Mouse (Mus musculus) kidney, postnatal 0 days (tissue): ENCODE results near the gene Klc4. TPM values are rescaled to one million over a fixed set of nuclear protein-coding genes. Genes with fewer than 3 reads are reported as not detected.
A peak's percentile ranks its signal among the peaks of the same experiment; 100 is the strongest.

Experiments
- ATAC-seq: fragments of 200-750 bp; cut with Nextera tagmentation; replicated peaks from 2 replicates; pipeline ENCODE4 v1.8.0; 2017; ENCODE audit warnings: low read depth, moderate number of reproducible peaks, moderate TSS enrichment, moderate library complexity; ENCODE audit not compliant: low FRiP score
- DNase-seq: peaks from one replicate; pipeline ENCODE4 v3.0.0-alpha.2; 2016; ENCODE audit warnings: low spot score
- H3K27ac ChIP-seq: fragments of 300-500 bp; sonication (generic); 2 replicates; pipeline ENCODE4 v1.5.1; 2014; ENCODE audit warnings: mild to moderate bottlenecking
- H3K27me3 ChIP-seq: fragments of 300-500 bp; sonication (generic); 2 replicates; pipeline ENCODE4 v1.6.1; 2014; ENCODE audit warnings: low read length, mixed read lengths; ENCODE audit not compliant: insufficient read depth
- H3K36me3 ChIP-seq: fragments of 300-500 bp; sonication (generic); 2 replicates; pipeline ENCODE4 v1.6.1; 2014; ENCODE audit warnings: low read length, mixed read lengths; ENCODE audit not compliant: insufficient read depth
- H3K4me1 ChIP-seq: fragments of 300-500 bp; sonication (generic); replicated peaks from 2 replicates; pipeline ENCODE4 v1.6.1; 2014; ENCODE audit warnings: antibody characterized with exemption, low read length, mixed read lengths; ENCODE audit not compliant: insufficient read depth
- H3K4me2 ChIP-seq: fragments of 300-500 bp; sonication (generic); 2 replicates; pipeline ENCODE4 v1.6.1; 2014; ENCODE audit warnings: mild to moderate bottlenecking, low read length, moderate library complexity, mixed read lengths
- H3K4me3 ChIP-seq: fragments of 300-500 bp; sonication (generic); replicated peaks from 2 replicates; pipeline ENCODE4 v1.5.1; 2014; ENCODE audit warnings: low read depth, low read length
- H3K9ac ChIP-seq: fragments of 300-500 bp; sonication (generic); 2 replicates; pipeline ENCODE4 v1.6.1; 2014; ENCODE audit warnings: low read depth, low read length
- H3K9me3 ChIP-seq: fragments of 300-500 bp; sonication (generic); replicated peaks from 2 replicates; pipeline ENCODE4 v1.6.1; 2016; ENCODE audit warnings: low read length, inconsistent platforms, mixed read lengths
- CTCF ChIP-seq: IDR thresholded peaks from 2 replicates; pipeline ENCODE4 v1.5.1; 2016; ENCODE audit warnings: antibody characterized with exemption, low read depth, mild to moderate bottlenecking, moderate library complexity
- WGBS: fragments of 180-500 bp; shearing (Covaris S2); extraction: QIAGEN DNeasy Blood & Tissue Kit; methylation state at CpG from one replicate; pipeline ENCODE4 v1.1.7; 2014; 5-methylcytosine and 5-hydroxymethylcytosine counted together
- polyA plus RNA-seq: library from polyadenylated mRNA; unstranded; fragments of >200 nt; fragmentation: Nextera tagmentation; extraction: Ambion mirVana; gene quantifications from 2 replicates; pipeline ENCODE4 v1.2.1, GENCODE M21; 2015

Klc4 gene
- polyA plus RNA-seq, 1 experiment from 2014 or later = 47.6 TPM

DNA sequence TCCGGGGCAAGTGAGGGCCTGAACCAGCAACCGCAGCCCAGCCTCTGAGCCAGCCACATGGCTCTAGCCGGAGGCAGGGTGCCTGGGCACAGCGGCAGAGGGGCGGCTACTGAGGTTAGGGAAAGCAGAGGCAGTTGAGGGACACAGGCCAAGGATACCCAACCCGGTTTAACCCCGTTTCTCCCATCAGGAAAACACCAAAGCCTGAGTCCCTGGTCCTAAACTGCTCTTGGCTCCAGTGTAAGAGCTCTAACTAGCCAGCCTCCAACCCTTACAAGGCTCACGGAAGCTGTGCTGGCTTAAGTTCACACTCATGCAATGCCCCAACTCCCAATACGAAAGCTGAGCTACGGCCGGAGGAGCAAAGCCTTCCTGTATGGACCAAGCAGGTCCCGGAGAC lies 21.2 kb downstream of the Klc4 start:
- H3K4me3 ChIP-seq = no peak overlapping the region; the same call in 1 of the 2 replicates
- DNase-seq (no peak), ATAC-seq (no peak)
- peaks cover 50% of the 10 kb centered on the region for H3K4me1 ChIP-seq
- peak overlapping the region; percentile 63 for H3K27ac ChIP-seq
- H3K9me3 ChIP-seq = no peaks in the 10 kb centered on the region
- H3K27me3 ChIP-seq = no peaks in the 10 kb centered on the region
- TF ChIP-seq CTCF = no peak
- peak overlapping the region; percentile 45 for H3K4me2 ChIP-seq
- 0 out of 2 replicates have a peak overlapping the region, but pooled peaks have one; percentile 18 for H3K9ac ChIP-seq
- H3K36me3 ChIP-seq = no peaks in the 10 kb centered on the region
- WGBS = 33% methylated on average over 12 of the region's 12 CpGs

DNA sequence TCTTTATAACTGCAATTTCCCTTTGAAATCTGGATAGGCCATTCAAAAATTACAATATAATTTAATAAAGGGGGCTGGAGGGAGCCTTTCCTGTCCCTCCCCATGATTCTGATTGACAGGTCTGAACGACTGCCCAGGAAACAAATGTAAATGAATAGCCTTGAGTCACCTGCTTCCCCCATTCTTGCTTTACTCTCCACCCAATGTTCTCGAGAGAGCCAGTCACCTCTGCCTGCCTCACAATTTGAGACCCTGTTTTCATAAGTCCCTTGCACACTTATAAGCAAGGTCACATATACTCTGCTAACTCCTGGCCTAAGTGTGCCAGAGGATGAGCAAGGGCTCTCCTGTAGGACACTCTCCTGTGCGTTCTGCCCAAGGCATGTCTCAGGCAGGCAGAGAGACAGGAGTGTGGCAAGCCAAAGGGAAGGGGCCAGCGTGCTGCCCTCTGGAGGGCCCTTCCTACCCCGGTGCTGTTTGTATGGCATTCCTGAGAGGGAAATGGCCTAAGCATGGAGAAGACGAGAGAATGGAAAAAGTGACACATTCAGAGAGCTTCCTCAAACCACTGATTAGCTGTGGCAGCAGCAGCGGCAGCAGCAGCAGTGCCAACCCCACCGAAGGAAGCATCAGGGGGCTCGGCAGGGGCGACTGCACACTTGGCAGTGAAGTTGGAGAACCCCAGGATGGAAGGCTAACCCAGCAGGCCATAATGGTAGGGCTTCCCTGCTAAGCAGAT lies 21.8 kb downstream of the Klc4 start:
- ATAC-seq (no peak), DNase-seq (peak; percentile 68)
- Histone ChIP-seq H3K4me2 (peak overlapping the region; percentile 45), H3K9me3 (no peaks in the 10 kb centered on the region), H3K27me3 (no peaks in the 10 kb centered on the region), H3K4me1 (peaks cover 55% of the 10 kb centered on the region), H3K9ac (0 out of 2 replicates have a peak overlapping the region, but pooled peaks have one; percentile 18), H3K36me3 (no peaks in the 10 kb centered on the region), H3K4me3 (no peak overlapping the region; the same call in 1 of the 2 replicates), H3K27ac (peak overlapping the region; percentile 63)
- WGBS = 20% methylated on average over 10 of the region's 10 CpGs
- peak; percentile 57 for TF ChIP-seq CTCF

DNA sequence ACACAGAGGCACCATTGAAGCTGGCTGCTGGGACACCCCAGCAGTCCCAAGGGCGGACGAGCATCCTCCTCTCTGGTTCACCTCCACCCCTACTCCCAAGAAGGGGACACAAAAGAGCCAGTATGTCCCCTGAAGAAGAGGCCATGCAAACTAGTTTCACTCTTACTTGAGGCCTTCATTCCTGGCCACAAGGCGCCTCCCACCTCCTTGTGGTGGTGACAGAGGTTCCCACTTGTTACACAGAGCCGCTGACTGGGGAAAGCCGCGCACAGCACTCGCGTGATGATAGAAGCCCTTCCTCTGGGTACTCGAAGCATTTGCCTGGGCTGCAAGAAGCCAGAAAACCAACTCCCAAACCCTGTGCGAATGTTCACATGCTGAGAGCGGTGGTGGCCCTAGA lies 23.6 kb downstream of the Klc4 start:
- H3K4me1 ChIP-seq = peaks cover 71% of the 10 kb centered on the region
- no peak for DNase-seq
- no peak overlapping the region for H3K9ac ChIP-seq
- no peak for ATAC-seq
- H3K4me2 ChIP-seq = no peak overlapping the region
- H3K27ac ChIP-seq = peak overlapping the region; percentile 10; the same call in 1 of the 2 replicates
- H3K36me3 ChIP-seq = no peaks in the 10 kb centered on the region
- WGBS = 57% methylated on average over 11 of the region's 11 CpGs
- no peaks in the 10 kb centered on the region for H3K27me3 ChIP-seq
- H3K4me3 ChIP-seq = no peak overlapping the region
- no peak for TF ChIP-seq CTCF
- H3K9me3 ChIP-seq = no peaks in the 10 kb centered on the region

DNA sequence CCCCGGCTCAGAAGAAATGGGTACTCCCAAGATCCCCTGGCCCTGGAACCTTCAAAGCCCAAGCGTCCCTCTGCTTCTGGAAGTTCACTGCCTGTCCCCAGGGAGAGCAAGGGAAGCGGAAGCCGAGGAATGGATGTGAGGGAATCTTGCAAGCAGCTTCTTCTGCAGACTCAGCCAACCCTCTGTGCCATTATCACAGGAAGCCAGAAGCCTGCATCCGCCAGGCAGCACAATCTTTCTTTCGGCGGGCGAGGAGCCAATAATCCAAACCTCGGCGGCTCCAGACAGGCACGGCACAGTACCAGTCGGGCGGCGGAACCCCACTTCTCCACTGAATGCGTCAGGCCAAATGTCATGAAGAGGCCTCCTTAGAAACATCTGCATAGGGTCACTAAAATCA lies 24.5 kb downstream of the Klc4 start:
- no peak overlapping the region for H3K9ac ChIP-seq
- no peaks in the 10 kb centered on the region for H3K27me3 ChIP-seq
- peak overlapping the region; percentile 37; the same call in 1 of the 2 replicates for H3K27ac ChIP-seq
- no peak overlapping the region for H3K4me3 ChIP-seq
- H3K4me2 ChIP-seq = peak overlapping the region; percentile 8
- DNase-seq (peak; percentile 79), ATAC-seq (no peak)
- H3K4me1 ChIP-seq = peaks cover 74% of the 10 kb centered on the region
- no peaks in the 10 kb centered on the region for H3K36me3 ChIP-seq
- WGBS = 25% methylated on average over 15 of the region's 15 CpGs
- TF ChIP-seq CTCF = no peak
- H3K9me3 ChIP-seq = no peaks in the 10 kb centered on the region

DNA sequence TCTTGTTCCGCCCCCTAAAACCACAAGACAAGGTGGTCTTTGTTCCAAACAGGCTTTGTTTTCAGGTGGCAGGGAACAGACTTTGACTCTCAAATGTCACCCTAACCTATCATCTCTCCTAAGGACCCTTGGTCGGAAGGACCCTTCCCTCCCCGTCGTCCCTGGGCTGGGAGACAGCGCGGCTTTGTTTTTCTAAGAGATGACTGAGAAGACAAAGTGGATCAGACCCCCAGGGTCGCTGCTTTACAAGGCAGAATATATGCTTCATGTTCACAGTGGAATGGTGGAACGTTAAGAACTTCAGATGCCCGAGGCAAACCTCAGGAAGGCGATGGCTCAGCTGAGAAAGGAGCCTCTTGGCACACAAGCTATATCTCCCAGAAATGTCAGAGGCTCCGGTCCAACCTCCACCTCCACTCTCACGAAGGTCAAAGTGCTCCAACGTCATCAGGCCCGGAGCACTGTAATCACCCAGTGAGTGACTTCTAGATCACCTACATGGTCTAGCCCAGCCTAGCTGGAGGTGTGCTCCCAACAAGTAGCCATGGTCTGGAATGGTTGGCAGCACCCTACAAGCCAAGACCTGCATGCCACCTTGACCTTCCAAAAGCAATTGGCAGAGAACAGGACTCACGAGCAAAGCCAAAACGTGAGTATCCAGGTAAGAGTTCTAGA lies 26.0 kb downstream of the Klc4 start:
- no peaks in the 10 kb centered on the region for H3K9me3 ChIP-seq
- no peaks in the 10 kb centered on the region for H3K27me3 ChIP-seq
- DNase-seq (no peak), ATAC-seq (no peak)
- no peak for TF ChIP-seq CTCF
- no peak overlapping the region for H3K4me3 ChIP-seq
- peak overlapping the region; percentile 90 for H3K27ac ChIP-seq
- H3K4me2 ChIP-seq = peak overlapping the region; percentile 41; the same call in 1 of the 2 replicates
- peaks cover 75% of the 10 kb centered on the region for H3K4me1 ChIP-seq
- H3K9ac ChIP-seq = peak overlapping the region; percentile 38; the same call in 1 of the 2 replicates
- no peaks in the 10 kb centered on the region for H3K36me3 ChIP-seq
- 26% methylated on average over 16 of the region's 16 CpGs for WGBS
